Mouse (Mus musculus) neural tube, embryonic 12.5 days (tissue): ENCODE data around the gene Zscan25. TPM values are rescaled to one million over a fixed set of nuclear protein-coding genes. Genes with fewer than 3 reads are reported as not detected.
"Not testable (repeated sequence)": the region's sequence is repeated elsewhere in the genome, so short reads cannot be mapped to it uniquely, and the experiment has no call there.

Experiments
- ATAC-seq: fragments of 200-750 bp; cut with Nextera tagmentation; 2 replicates; pipeline ENCODE4 v1.8.0; 2017; ENCODE audit warnings: low read depth, mild to moderate bottlenecking, moderate TSS enrichment, moderate library complexity; ENCODE audit not compliant: low FRiP score
- H3K27ac ChIP-seq: fragments of 300-500 bp; sonication (generic); 2 replicates; pipeline ENCODE4 v1.5.1; 2016
- H3K27me3 ChIP-seq: fragments of 300-500 bp; sonication (generic); replicated peaks from 2 replicates; pipeline ENCODE4 v1.6.1; 2016; ENCODE audit warnings: mild to moderate bottlenecking
- H3K36me3 ChIP-seq: fragments of 300-500 bp; sonication (generic); 2 replicates; pipeline ENCODE4 v1.6.1; 2016; ENCODE audit warnings: mild to moderate bottlenecking
- H3K4me1 ChIP-seq: fragments of 300-500 bp; sonication (generic); 2 replicates; pipeline ENCODE4 v1.6.1; 2016
- H3K4me2 ChIP-seq: fragments of 300-500 bp; sonication (generic); replicated peaks from 2 replicates; pipeline ENCODE4 v1.6.1; 2016; ENCODE audit warnings: mild to moderate bottlenecking
- H3K4me3 ChIP-seq: fragments of 300-500 bp; sonication (generic); 2 replicates; pipeline ENCODE4 v1.5.1; 2016
- H3K9ac ChIP-seq: fragments of 300-500 bp; sonication (generic); 2 replicates; pipeline ENCODE4 v1.6.1; 2016; ENCODE audit warnings: mild to moderate bottlenecking
- H3K9me3 ChIP-seq: fragments of 300-500 bp; sonication (generic); 2 replicates; pipeline ENCODE4 v1.6.1; 2016; ENCODE audit warnings: mild to moderate bottlenecking
- WGBS: fragments of 180-500 bp; shearing (Covaris S2); methylation state at CpG from one replicate; pipeline ENCODE4 v1.1.7; 2016; 5-methylcytosine and 5-hydroxymethylcytosine counted together
- polyA plus RNA-seq: library from polyadenylated mRNA; unstranded; fragments of >200 nt; fragmentation: Nextera tagmentation; extraction: Ambion mirVana; gene quantifications from 2 replicates; pipeline ENCODE4 v1.2.1, GENCODE M21; 2016

The Zscan25 gene
- polyA plus RNA-seq, 1 experiment from 2014 or later: 0.91 TPM

DNA sequence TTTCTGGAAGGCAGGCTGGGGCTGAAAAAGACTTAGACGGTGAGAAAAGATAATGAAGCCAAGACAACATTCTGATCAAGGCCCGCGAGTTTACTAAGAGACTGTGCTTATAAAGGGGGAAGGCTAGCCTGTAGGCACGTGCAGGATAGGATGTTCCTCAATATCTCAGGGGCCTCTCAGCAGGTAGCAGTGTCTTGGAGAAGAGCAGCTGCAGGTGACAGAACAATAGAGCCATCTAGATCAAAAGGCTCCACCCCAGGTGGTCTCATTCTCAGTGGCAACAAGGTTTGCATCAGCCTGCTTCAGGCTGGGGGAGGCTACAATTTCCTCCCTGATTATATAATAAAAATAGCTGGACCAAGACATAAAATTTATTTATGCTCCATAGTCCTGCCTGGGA, 21.5 kb downstream of the Zscan25 start:
- H3K27me3 ChIP-seq, H3K4me1 ChIP-seq, ATAC-seq, H3K4me3 ChIP-seq, H3K27ac ChIP-seq, H3K9ac ChIP-seq, H3K9me3 ChIP-seq, H3K4me2 ChIP-seq, H3K36me3 ChIP-seq: not testable (repeated sequence)
- WGBS: 68% methylated on average over 4 of the region's 4 CpGs

- Histone ChIP-seq H3K4me3 (no peak overlapping the region), H3K4me2 (no peak overlapping the region), H3K9ac (no peak overlapping the region), H3K36me3 (no peaks in the 10 kb centered on the region), H3K27me3 (no peaks in the 10 kb centered on the region), H3K9me3 (no peaks in the 10 kb centered on the region), H3K27ac (no peak overlapping the region), H3K4me1 (no peaks in the 10 kb centered on the region)
- WGBS: 73% methylated on average over 1 of the region's 1 CpGs
- ATAC-seq: no peak
These were observed 22.1 kb downstream of the Zscan25 start for GRCm38 (mm10) chr5:145302424-145302823.

- not testable (repeated sequence) for H3K4me2 ChIP-seq, H3K27me3 ChIP-seq, ATAC-seq, H3K9ac ChIP-seq, H3K4me3 ChIP-seq, H3K4me1 ChIP-seq, H3K36me3 ChIP-seq, H3K27ac ChIP-seq, H3K9me3 ChIP-seq
- WGBS: 95% methylated on average over 4 of the region's 4 CpGs
These were observed 26.7 kb downstream of the Zscan25 start for GRCm38 (mm10) chr5:145306953-145307352.

GRCm38 (mm10) chr5:145307811-145308210, 27.5 kb downstream of the Zscan25 start:
- 80% methylated on average over 3 of the region's 3 CpGs for WGBS
- not testable (repeated sequence) for H3K27ac ChIP-seq, ATAC-seq, H3K9me3 ChIP-seq, H3K4me1 ChIP-seq, H3K4me3 ChIP-seq, H3K9ac ChIP-seq, H3K27me3 ChIP-seq, H3K36me3 ChIP-seq, H3K4me2 ChIP-seq

DNA sequence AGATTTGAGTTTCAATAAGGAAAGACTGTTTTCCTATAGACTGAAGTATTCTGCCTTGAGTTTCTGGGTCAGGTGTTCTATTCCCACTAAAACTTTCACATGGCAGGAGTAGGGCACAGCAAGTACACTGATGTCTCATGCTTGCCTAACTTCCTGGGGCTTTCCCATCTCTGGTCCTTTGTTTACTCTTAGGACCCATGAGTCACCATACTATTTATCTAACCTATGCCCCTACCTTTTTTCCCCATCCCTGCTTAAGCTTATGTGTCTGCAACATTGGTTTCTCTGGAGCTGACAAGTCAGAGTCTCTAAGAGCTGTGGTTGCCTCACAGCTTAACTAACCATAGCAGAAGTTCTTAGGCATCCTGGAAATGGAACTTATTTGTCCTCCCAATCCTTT, 33.5 kb downstream of the Zscan25 start:
- no peaks in the 10 kb centered on the region for H3K4me1 ChIP-seq
- H3K27me3 ChIP-seq: no peaks in the 10 kb centered on the region
- no peak overlapping the region for H3K4me2 ChIP-seq
- no peak for ATAC-seq
- H3K36me3 ChIP-seq: no peaks in the 10 kb centered on the region
- 0 out of 2 replicates have a peak, but pooled peaks cover 7% of the 10 kb centered on the region for H3K9me3 ChIP-seq
- no peak overlapping the region for H3K4me3 ChIP-seq
- H3K27ac ChIP-seq: no peak overlapping the region
- no peak overlapping the region for H3K9ac ChIP-seq

DNA sequence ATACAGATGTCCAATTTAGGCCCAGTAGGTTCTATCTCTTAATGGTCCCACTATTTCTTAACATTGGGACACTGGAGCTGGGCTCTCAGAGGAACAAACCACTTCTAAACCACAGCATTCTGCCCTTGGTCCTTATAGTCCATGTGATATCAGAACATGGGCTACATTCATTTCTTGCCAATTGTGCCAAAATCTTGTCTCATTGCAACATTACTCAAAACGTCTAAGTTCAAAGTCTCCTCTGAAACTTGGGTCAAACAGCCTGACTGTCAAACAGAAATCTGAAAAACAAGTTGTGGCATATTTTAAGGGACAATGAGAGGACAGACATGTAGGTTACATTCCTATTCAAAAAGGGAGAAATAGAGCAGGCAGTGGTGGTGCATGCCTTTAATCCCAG, 36.8 kb downstream of the Zscan25 start:
- no peak overlapping the region for H3K4me2 ChIP-seq
- H3K4me1 ChIP-seq: no peaks in the 10 kb centered on the region
- 84% methylated on average over 1 of the region's 1 CpGs for WGBS
- no peaks in the 10 kb centered on the region for H3K27me3 ChIP-seq
- H3K9ac ChIP-seq: no peak overlapping the region
- no peak overlapping the region for H3K27ac ChIP-seq
- no peak for ATAC-seq
- H3K4me3 ChIP-seq: no peak overlapping the region
- H3K36me3 ChIP-seq: no peaks in the 10 kb centered on the region
- H3K9me3 ChIP-seq: peaks cover 8% of the 10 kb centered on the region; the same call in 1 of the 2 replicates

- not testable (repeated sequence) for H3K9me3 ChIP-seq, H3K36me3 ChIP-seq, H3K4me2 ChIP-seq, ATAC-seq, H3K4me1 ChIP-seq, H3K4me3 ChIP-seq, H3K27ac ChIP-seq, H3K27me3 ChIP-seq, H3K9ac ChIP-seq
These were observed 58.5 kb downstream of the Zscan25 start for GRCm38 (mm10) chr5:145338756-145339155.

Other genes with a start within 250 kb of the Zscan25 start
- gene Gm4871, start 247.7 kb upstream of the Zscan25 start, polyA plus RNA-seq: not detected in 2 replicates
- not detected in 2 replicates for gene 1700018F24Rik, start 237.5 kb upstream of the Zscan25 start, polyA plus RNA-seq
- gene Arpc1a, start 196.7 kb upstream of the Zscan25 start, polyA plus RNA-seq: 196 and 198 TPM in 2 replicates
- gene Kpna7, start 196.5 kb upstream of the Zscan25 start, polyA plus RNA-seq: not detected in 2 replicates
- gene Arpc1b, start 166.3 kb upstream of the Zscan25 start, polyA plus RNA-seq: 94.4 and 101 TPM in 2 replicates
- 116 and 136 TPM in 2 replicates for gene Pdap1, start 140.3 kb upstream of the Zscan25 start, polyA plus RNA-seq
- gene Bud31, start 140.1 kb upstream of the Zscan25 start, polyA plus RNA-seq: 231 and 236 TPM in 2 replicates
- gene Ptcd1, start 113.4 kb upstream of the Zscan25 start, polyA plus RNA-seq: 20.5 and 21.8 TPM in 2 replicates
- gene Cpsf4, start 113.3 kb upstream of the Zscan25 start, polyA plus RNA-seq: 58.5 and 59.5 TPM in 2 replicates
- gene Atp5j2, start 88.4 kb upstream of the Zscan25 start, polyA plus RNA-seq: 538 and 555 TPM in 2 replicates
- gene Zkscan14, start 78.6 kb upstream of the Zscan25 start, polyA plus RNA-seq: 12.7 and 13.0 TPM in 2 replicates
- gene Zkscan5, start 75.9 kb upstream of the Zscan25 start, polyA plus RNA-seq: 17.5 and 19.2 TPM in 2 replicates
- gene Zfp655, start 48.8 kb upstream of the Zscan25 start, polyA plus RNA-seq: 39.7 and 41.7 TPM in 2 replicates
- not detected in 2 replicates for gene Cyp3a57, start 64.8 kb downstream of the Zscan25 start, polyA plus RNA-seq
- not detected in 2 replicates for gene Cyp3a16, start 189.2 kb downstream of the Zscan25 start, polyA plus RNA-seq